Mouse (Mus musculus) mature B cell (primary cell): ENCODE data around the gene Surf4.

Experiments used
- in situ Hi-C: fragments of 300-500 bp; cut with MboI; formaldehyde crosslinking; loops from 2 replicates; pipeline ENCODE4 v1.14.3; 2019

The Surf4 gene

GRCm38 (mm10) chr2:26930390-26930789 lies 3.3 kb downstream of the Surf4 start:
- in situ Hi-C loops, result loop anchor here (10.0 kb wide), 1 partner anchor 104 kb away; no protein-coding TSS in a partner anchor

GRCm38 (mm10) chr2:26927745-26928476 lies 5.8 kb downstream of the Surf4 start:
- in situ Hi-C loops, result no loop called here

- in situ Hi-C loops, result loop anchor here (25.0 kb wide), 2 partner anchors 484 to 1359 kb away; partner anchors contain the start of genes Edf1, Mamdc4 and Sec16a
Observed at GRCm38 (mm10) chr2:26921784-26922183, 11.9 kb downstream of the Surf4 start.

- in situ Hi-C loops, result loop anchor here (25.0 kb wide), 2 partner anchors 483 to 1358 kb away; partner anchors contain the start of genes Edf1, Mamdc4 and Sec16a
Observed at GRCm38 (mm10) chr2:26920190-26920855, 13.4 kb downstream of the Surf4 start.

- in situ Hi-C loops, result loop anchor here (25.0 kb wide), 2 partner anchors 482 to 1357 kb away; partner anchors contain the start of genes Edf1, Mamdc4 and Sec16a
Observed at GRCm38 (mm10) chr2:26919684-26920083, 14.0 kb downstream of the Surf4 start.

GRCm38 (mm10) chr2:26916738-26917137 lies 17.0 kb downstream of the Surf4 start:
- in situ Hi-C loops, result loop anchor here (25.0 kb wide), 2 partner anchors 479 to 1354 kb away; partner anchors contain the start of genes Edf1, Mamdc4 and Sec16a

- in situ Hi-C loops, result loop anchor here (25.0 kb wide), 2 partner anchors 479 to 1354 kb away; partner anchors contain the start of genes Edf1, Mamdc4 and Sec16a
Observed at GRCm38 (mm10) chr2:26915927-26916728, 17.6 kb downstream of the Surf4 start, which contains the start of the genes Surf2 and Surf1. Gene Surf2, plus strand, starts transcription at chr2:26916367. Gene Surf1, minus strand, starts transcription at chr2:26916530.

- in situ Hi-C loops, result loop anchor here (25.0 kb wide), 2 partner anchors 477 to 1352 kb away; partner anchors contain the start of genes Edf1, Mamdc4 and Sec16a
Observed at GRCm38 (mm10) chr2:26914148-26914941, 19.4 kb downstream of the Surf4 start.

GRCm38 (mm10) chr2:26913416-26914147 lies 20.1 kb downstream of the Surf4 start:
- in situ Hi-C loops, result loop anchor here (25.0 kb wide), 2 partner anchors 476 to 1351 kb away; partner anchors contain the start of genes Edf1, Mamdc4 and Sec16a

GRCm38 (mm10) chr2:26912253-26912770 lies 21.4 kb downstream of the Surf4 start:
- in situ Hi-C loops, result loop anchor here (25.0 kb wide), 2 partner anchors 475 to 1350 kb away; partner anchors contain the start of genes Edf1, Mamdc4 and Sec16a

GRCm38 (mm10) chr2:26910994-26911765 lies 22.5 kb downstream of the Surf4 start:
- in situ Hi-C loops, result loop anchor here (25.0 kb wide), 2 partner anchors 474 to 1349 kb away; partner anchors contain the start of genes Edf1, Mamdc4 and Sec16a

GRCm38 (mm10) chr2:26910124-26910993 lies 23.4 kb downstream of the Surf4 start, which contains the start of the genes Med22 and Rpl7a:
Gene Med22, minus strand, starts transcription at chr2:26910677.
Gene Rpl7a, plus strand, starts transcription at chr2:26910764.
- in situ Hi-C loops, result loop anchor here (25.0 kb wide), 2 partner anchors 473 to 1348 kb away; partner anchors contain the start of genes Edf1, Mamdc4 and Sec16a

- in situ Hi-C loops, result loop anchor here (25.0 kb wide), 2 partner anchors 472 to 1347 kb away; partner anchors contain the start of genes Edf1, Mamdc4 and Sec16a
Observed at GRCm38 (mm10) chr2:26909387-26909784, 24.3 kb downstream of the Surf4 start.

GRCm38 (mm10) chr2:26908710-26909386 lies 24.9 kb downstream of the Surf4 start:
- in situ Hi-C loops, result loop anchor here (25.0 kb wide), 2 partner anchors 472 to 1347 kb away; partner anchors contain the start of genes Edf1, Mamdc4 and Sec16a

- in situ Hi-C loops, result loop anchor here (25.0 kb wide), 2 partner anchors 470 to 1345 kb away; partner anchors contain the start of genes Edf1, Mamdc4 and Sec16a
Observed at GRCm38 (mm10) chr2:26907109-26907508, 26.6 kb downstream of the Surf4 start.

- in situ Hi-C loops, result loop anchor here (25.0 kb wide), 2 partner anchors 469 to 1344 kb away; partner anchors contain the start of genes Edf1, Mamdc4 and Sec16a
Observed at GRCm38 (mm10) chr2:26906431-26906830, 27.3 kb downstream of the Surf4 start.
